Mouse (Mus musculus) E14TG2a.4 (cell line): Measurements from ENCODE around the gene Xrcc1.
A peak's percentile ranks its signal among the peaks of the same experiment; 100 is the strongest.

Experiments used
- H3K27me3 ChIP-seq: 2 replicates; pipeline ENCODE4 v1.6.1; 2014; ENCODE audit warnings: low read length, control low read depth; ENCODE audit not compliant: insufficient read depth
- H3K36me3 ChIP-seq: 2 replicates; pipeline ENCODE4 v1.6.1; 2014; ENCODE audit warnings: low read length, control low read depth; ENCODE audit not compliant: insufficient read depth
- H3K4me1 ChIP-seq: replicated peaks from 2 replicates; pipeline ENCODE4 v1.6.1; 2014; ENCODE audit warnings: low read depth, low read length, control low read depth
- H3K4me3 ChIP-seq: replicated peaks from 2 replicates; pipeline ENCODE4 v1.5.1; 2014; ENCODE audit warnings: mild to moderate bottlenecking, low read length
- H3K9me3 ChIP-seq: 2 replicates; pipeline ENCODE4 v1.6.1; 2014; ENCODE audit warnings: low read length, control low read depth
- CTCF ChIP-seq: conservative IDR thresholded peaks from 2 replicates; pipeline ENCODE4 v1.5.1; 2014; ENCODE audit warnings: low read length
- NANOG ChIP-seq: IDR thresholded peaks from 2 replicates; pipeline ENCODE4 v1.6.1; 2014; ENCODE audit warnings: borderline replicate concordance, low read length, mixed read lengths
- POU5F1 ChIP-seq: IDR thresholded peaks from 2 replicates; pipeline ENCODE4 v1.6.1; 2014; ENCODE audit warnings: low read length, borderline replicate concordance

Gene Xrcc1

DNA sequence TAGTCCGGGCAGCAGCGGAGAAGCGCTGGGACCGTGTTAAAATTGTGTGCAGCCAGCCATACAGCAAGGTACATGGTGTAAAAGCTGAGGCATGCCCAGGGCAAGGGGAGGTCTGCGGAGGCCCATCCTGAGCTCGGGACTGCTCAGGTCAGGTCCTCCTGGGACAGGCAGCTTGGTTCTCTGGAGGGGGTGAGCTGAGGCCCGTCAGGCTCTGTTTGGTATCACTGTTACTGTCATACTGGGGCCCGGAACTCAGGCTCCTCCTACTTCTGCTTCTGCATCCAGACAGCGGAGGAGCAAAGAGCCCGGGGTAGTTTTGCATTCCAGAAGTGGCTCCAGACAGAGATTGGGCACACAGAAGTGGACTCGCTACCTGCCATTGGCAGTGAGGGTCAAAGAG, 19.5 kb downstream of the Xrcc1 start:
- Histone ChIP-seq H3K27me3 (no peaks in the 10 kb centered on the region), H3K4me1 (peaks cover 77% of the 10 kb centered on the region), H3K4me3 (no peak overlapping the region), H3K9me3 (no peaks in the 10 kb centered on the region), H3K36me3 (peaks cover 88% of the 10 kb centered on the region)
- TF ChIP-seq CTCF (no peak), POU5F1 (no peak), NANOG (no peak)

DNA sequence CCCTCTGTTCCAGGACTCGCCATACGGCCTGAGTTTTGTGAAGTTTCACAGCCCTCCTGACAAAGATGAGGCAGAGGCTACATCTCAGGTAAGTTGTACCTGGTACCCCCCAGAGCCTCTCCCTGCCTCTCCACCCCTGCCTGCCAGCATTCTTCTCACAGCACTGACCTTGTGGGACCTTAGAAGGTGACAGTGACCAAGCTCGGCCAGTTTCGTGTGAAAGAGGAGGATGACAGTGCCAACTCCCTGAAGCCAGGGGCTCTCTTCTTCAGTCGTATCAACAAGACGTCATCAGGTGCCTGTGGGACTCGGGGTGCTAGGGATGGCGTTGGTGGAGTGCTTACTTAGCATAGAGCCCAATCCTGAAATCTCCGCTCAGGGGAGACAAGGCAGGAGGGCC, 20.1 kb downstream of the Xrcc1 start:
- H3K4me1 ChIP-seq = peaks cover 79% of the 10 kb centered on the region
- TF ChIP-seq NANOG (no peak), CTCF (no peak), POU5F1 (no peak)
- no peaks in the 10 kb centered on the region for H3K27me3 ChIP-seq
- no peaks in the 10 kb centered on the region for H3K9me3 ChIP-seq
- peaks cover 88% of the 10 kb centered on the region for H3K36me3 ChIP-seq
- no peak overlapping the region for H3K4me3 ChIP-seq

DNA sequence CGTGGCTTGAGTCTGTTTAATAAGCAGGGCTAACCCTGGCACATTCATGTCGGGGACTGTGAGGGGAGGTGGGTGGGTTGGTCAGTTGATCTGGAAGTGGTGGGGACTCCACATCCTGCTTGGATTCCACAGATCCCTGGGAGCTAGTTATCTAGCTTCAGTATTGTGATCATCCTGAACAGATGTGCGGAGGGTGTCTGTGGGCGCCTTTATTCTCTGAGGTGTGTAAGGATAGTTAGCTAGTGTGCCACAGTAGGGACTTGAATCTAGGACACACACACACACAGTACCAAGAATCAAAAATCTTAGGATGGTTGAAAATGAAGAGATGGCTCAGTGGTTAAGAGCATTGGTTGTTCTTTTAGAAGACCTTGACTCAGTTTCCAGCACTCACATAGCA, 22.4 kb downstream of the Xrcc1 start:
- Histone ChIP-seq H3K36me3 (peaks cover 94% of the 10 kb centered on the region), H3K27me3 (no peaks in the 10 kb centered on the region), H3K4me1 (peaks cover 75% of the 10 kb centered on the region), H3K9me3 (no peaks in the 10 kb centered on the region), H3K4me3 (no peak overlapping the region)
- no peak for TF ChIP-seq CTCF
- no peak for TF ChIP-seq NANOG
- no peak for TF ChIP-seq POU5F1

DNA sequence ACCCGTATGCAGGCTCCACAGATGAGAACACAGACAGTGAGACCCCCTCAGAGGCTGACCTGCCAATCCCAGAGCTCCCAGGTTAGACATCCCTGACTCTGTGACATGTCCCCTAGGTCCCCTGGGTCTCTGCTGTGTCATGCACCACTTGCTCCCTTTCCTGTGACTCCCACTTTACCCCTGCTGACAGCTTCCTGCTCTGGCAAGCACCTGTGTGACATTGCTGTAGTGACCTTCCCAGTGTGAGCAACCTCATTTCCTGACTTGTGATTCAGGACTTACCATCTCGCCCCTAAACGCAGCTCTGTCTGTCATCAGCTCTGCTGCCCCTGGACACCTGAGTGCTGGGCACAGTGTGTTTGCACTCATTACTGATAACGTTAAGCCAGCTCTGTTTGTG, 25.0 kb downstream of the Xrcc1 start:
- no peaks in the 10 kb centered on the region for H3K27me3 ChIP-seq
- peaks cover under 1% of the 10 kb centered on the region; the same call in 1 of the 2 replicates for H3K9me3 ChIP-seq
- TF ChIP-seq POU5F1 (no peak), NANOG (no peak), CTCF (no peak)
- peaks cover 59% of the 10 kb centered on the region for H3K4me1 ChIP-seq
- no peak overlapping the region for H3K4me3 ChIP-seq
- H3K36me3 ChIP-seq = peaks cover 85% of the 10 kb centered on the region

DNA sequence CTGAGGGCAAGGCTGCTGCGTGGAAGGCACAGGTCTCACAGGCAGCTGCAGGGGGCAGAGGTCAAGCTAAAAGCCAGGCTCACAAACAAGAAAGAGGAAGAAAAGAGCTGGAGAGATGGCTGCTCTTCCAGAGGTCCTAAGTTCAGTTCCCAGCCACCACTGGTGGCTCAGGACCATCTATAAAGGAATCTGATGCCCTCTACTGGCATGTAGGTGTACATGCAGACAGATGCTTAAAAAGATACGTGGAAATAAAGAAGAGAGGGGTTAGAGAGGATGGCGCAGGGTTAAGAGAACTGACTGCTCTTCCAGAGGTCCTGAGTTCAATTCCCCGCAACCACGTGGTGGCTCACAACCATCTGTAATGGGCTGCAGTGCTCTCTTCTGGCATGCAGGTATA, 26.4 kb downstream of the Xrcc1 start:
- Histone ChIP-seq H3K4me3 (no peak overlapping the region), H3K9me3 (peaks cover 15% of the 10 kb centered on the region)
- TF ChIP-seq NANOG (no peak), POU5F1 (no peak), CTCF (peak; percentile 67)

DNA sequence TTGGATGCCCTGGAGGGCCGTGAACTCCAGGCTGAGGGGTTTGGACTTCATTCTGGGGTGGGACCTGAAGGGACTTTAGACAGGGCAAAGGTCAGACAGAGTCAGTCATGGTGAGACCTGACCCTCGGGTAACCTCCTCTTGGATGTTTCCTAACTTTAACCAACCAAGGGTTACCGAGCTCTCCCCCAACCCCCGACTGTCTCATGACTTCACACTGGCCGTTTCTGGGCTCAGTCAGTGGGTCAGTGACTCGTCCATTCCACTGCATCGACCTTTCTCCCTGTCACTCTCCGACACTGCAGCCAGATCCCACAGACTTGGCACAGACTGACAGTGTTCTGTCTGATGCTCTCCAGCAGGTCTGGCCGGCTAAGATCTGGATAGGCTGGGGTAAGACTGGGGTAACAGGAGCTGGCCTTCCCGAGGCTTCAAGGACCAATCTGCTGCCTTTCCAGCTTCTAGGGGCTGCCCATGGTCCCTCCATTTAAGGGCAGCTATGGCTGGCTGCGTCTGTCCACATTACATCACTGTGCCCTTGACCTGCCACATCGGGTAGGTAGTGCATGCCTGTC, 28.2 kb downstream of the Xrcc1 start:
- no peak overlapping the region for H3K4me3 ChIP-seq
- TF ChIP-seq CTCF = no peak
- no peak for TF ChIP-seq NANOG
- TF ChIP-seq POU5F1 = no peak
- peaks cover 53% of the 10 kb centered on the region for H3K36me3 ChIP-seq
- H3K4me1 ChIP-seq = peaks cover 41% of the 10 kb centered on the region
- peaks cover 21% of the 10 kb centered on the region for H3K9me3 ChIP-seq
- no peaks in the 10 kb centered on the region for H3K27me3 ChIP-seq

More for the DNA sequence above, 26.4 kb downstream of the Xrcc1 start:
- peaks cover 71% of the 10 kb centered on the region for H3K36me3 ChIP-seq
- H3K27me3 ChIP-seq = no peaks in the 10 kb centered on the region
- H3K4me1 ChIP-seq = peaks cover 50% of the 10 kb centered on the region

DNA sequence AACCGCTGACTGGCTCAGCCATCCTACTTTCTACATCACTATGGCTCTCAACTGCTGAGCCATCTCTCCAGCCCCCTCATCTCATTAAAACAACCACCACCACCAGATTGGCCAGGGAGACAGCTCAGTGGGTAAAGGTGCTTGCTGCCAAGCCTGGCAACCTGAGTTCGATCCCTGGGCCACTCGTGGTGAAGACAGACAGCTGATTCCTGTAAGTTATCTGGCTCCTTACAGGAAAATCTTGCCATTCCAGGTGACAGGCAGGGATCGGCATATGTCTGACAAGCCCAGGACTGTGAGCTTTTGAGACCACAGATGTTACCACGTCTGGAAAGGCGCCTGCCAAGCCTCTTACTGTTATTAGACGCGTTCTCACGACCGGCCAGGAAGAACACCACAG, 31.7 kb downstream of the Xrcc1 start:
- Histone ChIP-seq H3K4me3 (no peak overlapping the region), H3K4me1 (peaks cover 11% of the 10 kb centered on the region)
- no peak for TF ChIP-seq NANOG
- TF ChIP-seq CTCF = no peak
- TF ChIP-seq POU5F1 = no peak

DNA sequence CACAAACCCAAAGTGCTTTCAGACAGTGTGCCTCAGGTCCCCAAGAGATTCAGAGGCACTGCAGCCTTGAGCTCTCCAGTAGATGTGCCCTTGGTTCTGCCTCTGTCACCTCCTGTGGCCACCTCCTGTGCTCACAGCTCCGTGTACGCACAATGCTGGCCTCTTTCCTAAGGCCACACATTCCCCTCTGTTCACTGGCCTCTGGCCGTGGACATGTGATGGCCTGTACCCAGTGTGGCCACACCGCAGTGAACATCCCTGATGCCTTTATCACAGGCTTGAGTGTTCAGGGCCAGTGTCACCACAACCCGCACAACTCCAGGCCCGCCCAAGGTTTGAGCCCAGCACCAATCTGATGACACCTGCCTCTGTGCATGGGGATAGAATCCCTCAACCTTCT, 38.8 kb downstream of the Xrcc1 start:
- TF ChIP-seq NANOG (no peak), CTCF (no peak), POU5F1 (no peak)
- Histone ChIP-seq H3K36me3 (no peaks in the 10 kb centered on the region), H3K4me3 (peak overlapping the region; percentile 80), H3K27me3 (peaks cover 34% of the 10 kb centered on the region), H3K4me1 (peaks cover 25% of the 10 kb centered on the region), H3K9me3 (peaks cover 35% of the 10 kb centered on the region)

More for the DNA sequence above, 31.7 kb downstream of the Xrcc1 start:
- Histone ChIP-seq H3K36me3 (peaks cover 18% of the 10 kb centered on the region), H3K9me3 (peaks cover 24% of the 10 kb centered on the region), H3K27me3 (no peaks in the 10 kb centered on the region)

DNA sequence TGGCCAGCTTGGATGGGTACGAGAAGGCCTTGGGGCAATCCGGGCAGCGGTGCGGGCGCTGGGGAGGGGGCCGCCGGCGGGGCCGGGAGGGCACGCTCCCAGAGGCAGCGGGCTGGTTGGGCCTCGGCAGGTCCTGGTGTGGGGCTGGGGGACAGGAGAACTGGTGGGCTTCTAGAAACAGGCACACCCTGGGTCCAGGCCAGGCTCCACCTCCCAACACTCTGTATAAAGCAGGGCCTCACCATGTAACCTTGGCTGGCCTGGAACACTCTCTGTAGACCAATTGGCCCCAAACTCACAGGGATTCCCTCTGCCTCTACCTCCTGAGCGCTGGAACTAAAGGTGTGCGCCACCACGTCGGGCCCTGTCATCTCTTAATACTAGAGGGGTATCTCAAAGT, 39.9 kb downstream of the Xrcc1 start:
- Histone ChIP-seq H3K27me3 (peaks cover 34% of the 10 kb centered on the region), H3K36me3 (no peaks in the 10 kb centered on the region), H3K4me1 (peaks cover 25% of the 10 kb centered on the region), H3K4me3 (peak overlapping the region; percentile 80), H3K9me3 (peaks cover 35% of the 10 kb centered on the region)
- TF ChIP-seq NANOG (no peak), CTCF (no peak), POU5F1 (no peak)
